Mouse (Mus musculus): Measurements from ENCODE around the gene Spo11. TPM values are rescaled to one million over a fixed set of nuclear protein-coding genes. Genes with fewer than 3 reads are reported as not detected.
A peak's percentile ranks its signal among the peaks of the same experiment; 100 is the strongest.

The Spo11 gene
- total RNA-seq, 2 experiments from 2014 or later: not detected

DNA sequence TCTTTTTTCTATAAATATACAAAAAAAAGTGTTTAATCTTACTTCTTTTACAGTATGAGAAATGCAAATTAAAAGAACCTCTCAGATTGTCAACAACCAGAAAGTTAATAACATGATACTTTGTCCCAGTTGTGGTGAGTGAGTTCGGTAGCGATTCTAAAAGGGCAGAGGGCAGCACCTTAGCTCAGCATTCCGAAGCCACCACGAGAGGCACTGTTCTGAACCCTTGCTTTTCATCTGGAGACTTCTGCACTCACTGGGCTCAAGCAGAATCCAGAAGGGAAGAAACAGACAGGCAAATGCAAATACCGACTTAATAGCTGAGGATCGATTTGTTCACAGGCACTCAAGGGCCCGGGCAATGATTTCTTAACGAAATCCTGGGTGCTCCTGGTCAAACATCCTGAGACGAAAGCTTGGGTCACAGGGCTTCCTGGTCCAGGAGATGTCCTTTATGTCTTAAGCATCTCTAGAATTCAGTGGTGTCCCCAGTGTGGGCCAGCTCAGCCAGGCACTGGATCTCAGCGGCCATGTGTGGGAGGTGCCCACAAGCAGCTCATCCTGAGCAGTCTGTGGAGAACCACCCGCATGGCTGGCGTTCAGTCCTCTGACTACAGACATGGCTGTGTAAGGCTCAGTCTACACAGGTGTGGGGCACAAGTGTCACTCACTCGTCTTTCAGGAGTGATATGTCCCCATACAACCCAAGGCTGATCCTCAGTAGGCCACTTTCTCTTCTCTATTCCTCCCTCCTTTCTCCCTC, 18.3 kb upstream of the Spo11 start:
- no peak for DNase-seq

DNA sequence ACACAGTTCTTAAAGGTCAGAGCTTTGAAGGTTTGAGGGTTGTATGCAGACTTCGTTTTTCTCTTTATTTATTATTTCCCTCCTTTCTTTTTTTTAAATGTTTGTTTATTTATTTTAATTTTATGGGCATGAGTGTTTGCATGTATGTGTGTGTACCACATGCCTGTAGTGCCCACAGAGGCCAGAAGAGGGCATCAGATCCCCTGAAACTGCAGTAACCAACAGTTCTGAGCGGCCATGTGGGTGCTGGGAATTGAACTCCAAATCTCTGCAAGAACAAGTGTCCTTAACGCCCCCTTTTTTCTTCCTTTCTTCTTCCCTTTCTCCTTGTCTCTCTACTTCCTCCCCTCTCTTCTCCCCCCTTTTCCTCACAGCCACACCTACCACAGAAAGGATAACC, 17.1 kb upstream of the Spo11 start:
- no peak for DNase-seq

DNA sequence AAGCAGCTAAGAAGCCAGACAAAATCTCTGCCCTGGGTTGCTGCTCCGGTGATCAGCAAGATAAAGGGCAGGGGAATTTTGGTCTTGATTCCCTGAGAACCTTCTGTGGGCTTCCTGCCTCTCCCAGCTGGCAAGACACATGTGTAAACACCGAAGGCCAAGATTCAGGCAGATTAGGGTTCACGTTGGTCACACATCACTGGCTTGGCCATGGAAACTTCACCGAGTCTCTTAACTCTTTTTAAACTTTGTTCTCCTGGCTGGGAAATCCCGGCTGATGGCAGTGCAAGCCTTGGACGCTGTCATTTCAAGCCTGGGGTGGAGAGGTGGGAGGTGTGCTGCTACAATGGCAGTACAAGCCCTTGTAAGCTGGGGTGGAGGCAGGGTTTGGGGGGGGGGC, 16.3 kb upstream of the Spo11 start:
- no peak for DNase-seq

DNA sequence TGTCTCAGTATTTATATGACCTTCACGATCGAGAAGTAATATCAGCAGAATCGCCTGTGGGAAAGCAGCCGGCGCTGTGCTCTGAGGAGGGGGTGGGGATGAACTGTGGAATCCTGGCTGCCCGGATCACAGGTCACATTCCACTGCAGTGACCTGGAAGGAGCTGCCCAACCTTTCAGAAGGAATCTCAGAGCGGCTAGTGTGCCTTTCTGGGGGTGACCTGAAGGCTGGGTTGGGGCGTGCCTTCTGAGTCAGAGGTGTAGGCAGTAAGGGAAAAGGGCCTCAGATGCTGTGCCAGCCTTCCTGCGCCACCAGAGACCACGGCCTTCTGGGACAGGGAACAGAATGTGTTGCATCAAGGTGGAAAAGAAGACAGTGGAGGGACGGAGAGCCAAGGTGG, 12.3 kb upstream of the Spo11 start:
- no peak for DNase-seq

DNA sequence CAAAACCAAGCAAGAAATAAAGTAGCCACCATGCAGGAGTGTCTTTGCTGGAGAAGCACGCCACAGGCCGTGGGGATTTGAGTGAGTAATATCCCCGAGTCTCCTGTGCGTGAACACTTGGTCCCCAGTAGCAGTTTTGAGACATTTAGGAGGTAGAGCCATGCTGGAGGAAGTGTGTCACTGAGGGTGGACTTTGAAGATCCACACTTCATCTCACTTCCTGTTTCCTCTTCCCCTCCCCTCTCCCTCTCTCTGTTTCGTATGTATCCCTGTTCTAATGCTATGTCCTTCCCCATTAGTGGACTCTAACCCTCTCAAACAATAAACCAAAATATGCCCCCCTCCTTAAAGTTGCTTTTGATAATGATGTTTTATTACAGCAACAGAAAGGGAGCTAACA, 11.0 kb upstream of the Spo11 start:
- no peak for DNase-seq

DNA sequence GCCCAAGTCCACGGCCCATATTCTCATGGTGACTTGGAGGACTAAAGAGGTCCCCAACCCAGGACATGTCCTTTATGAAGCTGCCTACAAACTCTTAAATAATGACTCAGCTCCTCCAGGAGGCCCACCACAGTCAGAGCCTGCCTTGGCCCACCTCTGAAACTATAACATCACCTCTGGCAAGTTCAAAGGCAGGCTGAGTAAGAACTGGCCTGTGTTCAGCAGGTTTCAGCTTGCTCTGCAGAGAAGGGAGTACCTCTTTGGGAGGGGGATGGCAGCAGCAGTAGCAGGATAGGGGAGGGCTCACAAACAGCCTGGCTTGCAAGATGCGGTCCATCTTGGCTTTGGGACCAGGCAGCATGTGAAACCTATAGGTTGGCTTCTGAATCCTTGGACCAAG, 5.6 kb upstream of the Spo11 start:
- DNase-seq: no peak

DNA sequence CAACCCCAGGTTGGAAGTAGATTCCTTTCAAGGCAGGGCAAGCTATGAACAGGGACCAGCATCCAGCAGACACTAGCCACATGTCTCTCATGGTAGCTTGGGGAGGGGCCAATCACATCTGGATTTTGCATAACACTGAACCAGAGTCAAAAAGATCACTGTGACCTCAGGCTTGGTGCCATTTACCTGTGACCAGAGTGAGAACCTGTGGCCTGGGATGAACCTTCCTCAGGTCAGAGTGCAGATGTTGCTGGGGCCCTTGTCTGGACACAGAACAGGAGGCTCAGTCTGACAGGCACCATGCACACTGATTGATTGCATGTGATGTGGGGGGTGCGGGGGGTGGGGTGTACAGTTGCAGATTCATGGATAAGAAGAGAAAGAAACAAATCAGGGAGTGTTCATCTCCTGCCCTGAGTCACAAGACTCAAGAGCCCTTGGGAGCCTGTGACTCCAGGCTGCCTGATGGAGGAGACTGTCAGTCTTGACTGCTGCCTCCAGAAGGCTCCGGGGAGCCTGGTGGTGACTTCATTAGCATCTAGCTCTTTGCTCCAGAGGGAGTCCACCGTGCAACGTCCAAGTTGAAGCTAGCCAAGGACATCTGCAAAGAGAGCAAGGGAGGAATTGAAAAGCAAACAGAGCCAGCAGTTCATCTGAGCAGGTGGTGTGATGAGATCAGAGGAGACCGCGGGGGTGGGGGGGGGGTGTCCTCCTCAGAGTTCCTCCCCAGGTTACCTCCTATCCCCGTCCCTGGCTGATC, 3.5 kb upstream of the Spo11 start:
- no peak for DNase-seq

DNA sequence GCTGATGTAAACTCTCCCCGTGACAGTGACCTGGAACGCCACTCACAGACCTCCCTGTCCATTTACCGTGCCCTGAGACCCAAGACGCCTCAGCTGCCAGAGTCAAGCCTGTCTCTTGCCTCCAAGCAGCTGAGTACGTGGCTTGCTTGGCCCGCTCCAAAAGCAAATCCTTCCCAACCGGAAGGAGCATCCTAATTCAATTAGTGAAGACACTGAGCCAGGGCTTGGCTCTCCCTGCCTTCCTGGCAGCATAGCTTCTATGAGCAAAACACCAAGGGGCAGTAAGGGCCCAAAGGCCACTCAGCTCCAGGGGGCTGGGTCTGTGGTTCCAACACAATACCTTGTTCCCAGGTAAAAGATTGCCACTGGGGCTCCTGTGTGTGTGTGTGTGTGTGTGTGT, 2.8 kb upstream of the Spo11 start:
- no peak for DNase-seq

DNA sequence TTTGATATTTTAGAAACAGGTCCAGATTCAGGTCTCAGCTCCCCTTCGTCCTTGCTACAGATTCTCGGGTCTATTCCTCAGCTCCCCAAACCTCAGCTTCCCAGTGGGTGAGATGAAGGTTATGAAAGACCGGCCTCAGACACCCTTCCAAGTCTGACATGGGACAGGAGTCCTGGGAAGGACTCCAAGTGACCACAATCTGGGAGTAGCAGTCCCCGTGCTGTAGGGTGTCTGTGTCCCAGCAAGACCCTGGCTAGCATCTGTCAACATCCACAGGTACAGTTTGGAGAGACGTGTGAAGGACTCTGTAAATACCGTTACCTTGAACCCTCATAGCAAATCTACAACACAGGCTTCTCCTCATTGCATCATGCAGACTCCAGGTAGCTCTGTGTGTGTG, 2.3 kb upstream of the Spo11 start:
- DNase-seq: no peak

DNA sequence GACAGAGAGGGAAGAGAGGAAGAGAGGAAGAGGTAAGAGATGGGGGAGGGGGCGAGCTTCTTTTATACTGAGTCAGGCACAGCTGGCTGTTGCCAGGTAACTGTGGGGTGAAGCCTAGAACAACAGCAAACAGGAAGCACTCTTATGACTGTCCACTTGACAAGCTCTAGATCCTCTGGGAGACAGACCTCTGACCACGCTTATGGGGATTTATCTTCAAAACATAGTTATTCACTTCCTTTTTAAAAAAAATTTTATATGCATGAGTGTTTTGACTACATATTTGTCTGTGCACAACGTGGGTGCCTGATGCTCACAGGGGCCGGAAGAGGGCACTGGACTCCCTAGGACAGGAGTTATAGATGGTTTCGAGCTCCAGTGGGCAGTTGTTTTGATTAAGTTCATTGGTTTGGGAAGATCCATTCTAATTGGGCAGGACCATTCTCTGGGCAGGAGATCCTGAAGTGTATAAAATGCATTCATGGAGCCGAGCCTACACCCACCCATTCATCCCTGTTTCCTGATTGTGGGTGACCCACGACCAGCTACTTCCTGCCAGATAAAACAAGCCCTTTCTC, 750 bp upstream of the Spo11 start:
- DNase-seq: no peak

DNA sequence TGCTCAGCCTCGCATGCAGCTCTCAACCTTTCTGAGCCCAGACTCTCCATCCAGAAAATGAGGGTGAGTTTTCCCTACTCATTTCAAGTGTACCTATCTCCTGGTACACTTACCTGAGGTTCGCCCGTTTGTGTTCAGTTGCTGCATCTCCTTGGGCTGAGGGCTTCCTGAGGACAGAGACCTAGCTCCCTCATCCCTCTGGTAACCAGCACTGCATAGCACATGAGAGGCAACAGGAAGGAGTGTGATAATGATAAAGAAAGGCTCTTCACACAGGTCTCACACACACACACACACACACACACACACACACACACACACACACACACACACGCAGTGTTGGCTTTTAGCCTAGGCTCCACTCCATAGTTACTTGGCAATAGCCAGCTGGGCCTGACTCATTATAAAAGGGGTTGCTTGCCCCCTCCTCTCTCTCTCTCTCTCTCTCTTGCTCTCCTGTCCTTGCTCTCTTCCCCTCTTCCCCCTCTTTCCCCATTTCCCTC, 682 bp downstream of the Spo11 start:
- no peak for DNase-seq

DNA sequence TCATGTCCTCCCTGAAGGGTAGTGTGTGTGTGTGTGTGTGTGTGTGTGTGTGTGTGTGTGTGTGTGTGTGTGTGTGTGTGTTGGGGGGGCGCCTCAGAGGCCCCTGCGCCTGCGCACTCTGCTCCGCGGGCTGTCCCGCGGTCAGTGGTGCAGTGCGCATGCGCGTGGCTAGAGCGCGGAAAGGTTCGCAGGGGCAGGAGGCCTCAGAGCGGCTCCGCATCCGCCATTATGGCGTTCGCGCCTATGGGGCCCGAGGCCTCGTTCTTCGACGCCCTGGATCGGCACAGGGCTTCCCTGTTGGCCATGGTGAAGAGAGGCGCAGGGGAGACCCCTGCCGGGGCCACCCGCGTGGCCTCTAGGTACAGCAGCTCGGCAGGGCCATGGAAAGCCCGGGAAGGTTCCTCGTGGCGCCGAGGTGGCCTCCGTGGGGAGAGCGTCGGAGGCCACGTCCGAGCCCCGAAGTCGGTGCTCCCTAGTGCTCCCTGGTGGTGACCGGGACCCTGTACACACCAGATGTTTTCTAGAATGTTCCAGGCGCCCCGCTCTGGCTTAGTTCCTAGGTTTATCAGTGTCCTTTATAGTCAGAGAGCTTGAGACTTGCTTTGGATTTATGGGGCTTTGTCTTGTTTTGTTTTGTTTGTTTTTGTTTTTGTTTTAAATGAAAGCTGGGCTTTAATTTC, 2.3 kb downstream of the Spo11 start:
- DNase-seq: no peak

DNA sequence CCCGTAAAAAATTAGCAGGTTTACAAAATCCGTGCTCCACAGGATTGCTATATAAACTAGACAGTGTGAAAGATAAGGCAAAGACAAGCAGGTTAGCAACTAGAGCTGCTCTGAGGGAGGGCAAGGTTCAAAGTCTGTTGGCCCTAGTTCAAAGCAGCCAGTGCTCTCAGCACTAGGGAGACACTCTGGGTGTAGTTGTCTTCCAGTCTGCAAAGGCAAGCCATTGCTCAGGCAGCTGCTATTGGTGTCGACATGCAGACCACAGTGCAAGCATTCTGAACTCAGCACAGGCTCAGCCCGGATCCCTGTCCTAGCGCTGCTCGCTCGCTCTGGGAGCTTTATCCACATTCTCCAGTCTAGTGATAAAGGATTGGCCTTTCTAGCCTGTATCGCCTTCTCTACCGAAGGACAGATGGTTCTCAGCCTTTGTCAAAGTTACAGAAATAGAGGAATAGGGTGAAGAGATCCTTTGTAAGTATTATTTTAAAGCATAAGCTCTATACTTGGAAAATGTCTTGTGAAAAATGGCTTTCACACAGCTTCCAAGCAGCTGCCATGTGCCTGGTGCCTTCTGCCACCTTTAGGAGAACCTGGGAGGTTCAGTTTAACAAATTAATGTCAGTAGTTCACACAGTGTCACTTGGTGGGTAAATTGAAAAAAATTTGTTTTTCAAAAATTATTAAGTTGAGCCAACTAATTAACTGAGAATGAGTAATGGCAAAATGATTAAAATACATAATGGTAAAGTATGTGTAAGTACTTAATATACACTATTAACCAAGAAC, 5.5 kb downstream of the Spo11 start:
- DNase-seq: no peak

DNA sequence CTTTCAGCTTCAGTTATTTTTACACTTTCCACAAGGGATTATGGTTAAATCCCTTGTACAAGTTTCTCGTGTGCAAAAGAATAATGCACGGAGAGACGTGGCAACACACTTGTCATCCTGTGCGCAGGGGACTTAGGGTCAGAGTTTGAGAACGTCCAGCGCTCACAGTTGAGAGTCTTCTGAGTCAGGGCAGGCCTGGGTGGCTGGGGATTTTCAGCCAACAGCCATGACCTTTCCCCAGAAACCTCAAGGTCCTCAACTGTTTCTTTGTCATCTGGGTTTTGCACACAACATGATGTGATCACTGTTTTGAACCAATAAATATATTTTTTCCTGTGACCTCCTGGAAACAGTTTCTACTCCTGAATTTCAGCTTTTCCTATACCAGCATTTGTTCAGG, 12.7 kb downstream of the Spo11 start:
- no peak for DNase-seq

DNA sequence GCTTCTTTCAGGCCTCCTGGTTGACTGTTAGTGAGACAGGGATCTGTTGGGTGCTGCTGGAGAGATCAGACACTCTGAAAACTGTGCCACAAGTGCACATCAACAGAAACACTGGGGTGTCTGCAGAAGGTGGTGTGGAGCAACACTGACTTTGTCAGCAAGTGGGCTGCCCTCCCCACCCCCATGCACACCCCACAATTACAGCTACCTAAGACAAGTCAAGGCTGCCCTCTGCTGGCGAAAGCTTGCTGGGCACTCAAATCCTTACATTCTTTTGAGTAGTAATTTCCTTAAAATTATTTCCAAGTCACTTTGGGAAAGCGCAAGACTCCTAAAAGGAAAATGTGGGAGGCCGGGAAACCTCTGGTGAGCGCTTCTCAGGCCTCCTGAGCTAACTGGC, 18.7 kb downstream of the Spo11 start:
- peak; percentile 80 for DNase-seq

DNA sequence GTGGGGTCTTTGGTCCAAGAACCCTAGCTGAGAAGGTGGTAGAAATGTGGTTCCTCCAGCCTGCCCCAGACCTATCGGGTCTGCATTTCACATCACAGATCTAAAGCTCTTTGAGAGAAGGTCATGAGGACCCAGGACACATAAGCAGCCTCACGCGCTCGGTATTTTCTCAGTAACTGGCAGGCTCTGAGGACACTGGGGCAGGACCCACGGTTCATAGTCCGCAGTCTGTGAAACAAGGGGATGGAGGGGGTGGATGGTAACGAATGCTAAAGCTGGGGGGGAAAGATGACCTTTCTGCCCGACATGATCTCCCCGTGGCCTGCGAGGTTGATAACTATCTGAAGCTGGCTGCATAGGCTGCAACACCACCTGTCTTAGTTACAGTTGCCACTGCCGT, 20.2 kb downstream of the Spo11 start:
- DNase-seq: no peak

DNA sequence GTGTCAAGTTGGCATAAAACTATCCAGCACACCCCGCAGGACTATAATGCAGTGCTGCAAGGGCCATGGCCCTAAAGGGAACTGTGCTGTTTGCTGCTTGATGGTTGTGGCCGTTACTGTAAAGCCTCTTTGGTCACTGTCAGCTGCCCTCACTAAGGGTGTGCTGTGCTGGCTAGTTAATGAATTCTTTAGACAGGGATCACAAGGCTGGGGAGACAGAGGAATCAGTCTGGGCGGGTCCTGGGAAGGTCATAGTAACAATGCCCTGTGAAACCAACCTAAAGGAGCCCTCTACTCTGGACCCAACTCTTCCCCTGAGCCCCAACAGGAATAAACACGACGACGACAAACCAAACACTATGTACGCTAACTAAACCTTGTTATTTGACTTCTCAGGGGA, 21.0 kb downstream of the Spo11 start:
- DNase-seq: no peak

DNA sequence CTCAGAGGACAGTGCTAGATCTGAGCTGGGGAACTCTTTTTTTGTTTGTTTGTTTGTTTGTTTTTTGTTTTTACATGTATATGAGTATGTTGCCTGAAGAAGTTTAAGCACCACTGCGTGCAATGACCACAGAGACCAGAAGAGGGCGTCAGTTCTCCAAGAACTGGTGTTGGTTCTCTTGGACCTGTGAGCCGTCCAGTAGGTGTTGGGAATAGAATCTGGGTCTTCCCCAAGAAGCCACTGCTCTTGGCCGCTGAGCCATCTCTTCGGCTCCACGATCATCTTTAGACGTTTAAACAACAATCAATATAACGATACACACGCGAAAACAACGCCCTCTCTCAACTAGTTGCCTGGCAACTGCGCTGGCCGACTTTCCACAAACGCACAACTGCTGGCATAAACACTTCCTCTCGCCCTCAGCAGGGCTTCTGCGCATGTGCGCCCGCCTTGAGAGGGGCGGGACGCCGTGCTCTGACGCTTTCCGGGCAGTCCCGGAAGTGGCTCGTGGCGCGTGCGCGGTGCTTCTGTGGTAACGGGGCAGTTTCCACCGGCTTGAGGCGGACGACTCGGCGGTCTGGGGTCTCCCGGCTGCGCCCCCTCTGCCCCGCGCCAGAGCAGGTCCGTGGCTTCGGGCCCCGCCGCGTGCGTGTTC, 22.3 kb downstream of the Spo11 start, which contains the start of gene Rae1:
Gene Rae1, plus strand, starts transcription at position 488 of the 655 bp plus-strand sequence.
- peak; percentile 100 for DNase-seq

DNA sequence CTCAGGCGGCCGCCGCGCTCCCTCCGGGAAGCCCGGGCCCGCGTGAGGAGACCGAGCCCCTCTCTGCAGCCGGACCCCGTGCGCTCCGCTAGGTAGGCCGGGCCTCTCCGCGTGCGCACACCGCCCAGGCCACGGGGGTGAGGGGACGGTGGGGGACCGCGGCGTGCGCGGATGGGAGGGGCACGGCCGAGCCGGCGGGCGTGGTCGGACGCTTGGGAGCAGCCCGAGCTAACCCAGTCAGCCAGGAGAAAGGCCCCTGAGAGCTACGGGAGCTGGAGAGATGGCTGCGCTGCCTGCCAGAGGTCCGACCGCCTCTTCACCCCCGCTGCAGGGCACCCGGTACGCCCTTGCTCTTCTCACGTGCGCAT, 22.8 kb downstream of the Spo11 start:
- DNase-seq: no peak

DNA sequence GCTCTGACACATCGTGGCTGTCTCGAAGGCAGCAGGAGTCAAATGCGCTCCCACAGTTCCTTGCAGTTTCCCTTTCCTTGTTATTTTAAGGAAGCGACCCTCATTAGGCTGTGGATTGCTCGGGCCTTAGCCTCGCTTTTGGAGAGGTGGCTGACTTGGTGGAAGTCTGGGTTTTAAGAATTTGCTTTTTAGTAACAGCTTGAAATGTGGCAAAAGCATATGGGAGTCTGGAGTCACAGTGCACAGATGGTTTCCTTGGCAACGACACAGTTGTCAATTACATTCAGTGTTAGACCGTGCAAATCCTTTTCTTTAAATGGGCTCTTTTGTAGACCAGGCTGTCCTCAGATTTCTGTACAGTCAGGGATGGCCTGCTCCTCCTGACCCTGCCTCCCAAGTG, 23.4 kb downstream of the Spo11 start:
- DNase-seq: no peak

DNA sequence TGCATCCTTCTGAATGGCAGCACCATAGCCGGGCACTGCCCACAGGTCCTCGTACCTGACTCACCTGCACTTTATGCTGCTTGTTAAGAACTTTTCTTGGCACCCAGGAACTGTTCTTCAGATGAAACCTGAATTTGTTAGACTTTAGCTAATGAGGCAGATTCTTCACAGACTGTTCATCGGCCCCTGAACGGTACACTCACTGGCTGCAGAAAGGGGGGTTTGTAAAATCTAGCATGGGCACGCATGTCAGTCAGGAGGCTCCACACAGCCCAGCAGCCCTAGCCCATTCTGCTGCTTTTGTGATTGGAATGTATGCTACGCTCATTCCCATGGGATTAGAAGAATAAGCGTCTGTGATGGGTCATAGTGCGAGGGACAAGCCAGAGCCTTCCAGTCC, 26.2 kb downstream of the Spo11 start:
- DNase-seq: no peak
